Mouse (Mus musculus): ENCODE results near the gene Tex101. TPM values are rescaled to one million over a fixed set of nuclear protein-coding genes. Genes with fewer than 3 reads are reported as not detected.
"Not testable (repeated sequence)": the region's sequence is repeated elsewhere in the genome, so short reads cannot be mapped to it uniquely, and the experiment has no call there.

Tex101 gene
- total and polyA plus RNA-seq, 2 experiments from 2014 or later: not detected

GRCm38 (mm10) chr7:24628685-24629610 lies 47.5 kb downstream of the Tex101 start:
- H3K9ac ChIP-seq (replicated peaks; ENCODE audit: low read length, poor library complexity, severe bottlenecking): peak overlapping the region; percentile 50
- no peaks in the 10 kb centered on the region for H3K27me3 ChIP-seq (ENCODE audit: insufficient read depth, low read length)
- no peaks in the 10 kb centered on the region for H3K9me3 ChIP-seq (ENCODE audit: low read length)
- no peak overlapping the region for H3K27ac ChIP-seq (ENCODE audit: low read depth, low read length)
- no peaks in the 10 kb centered on the region for H3K36me3 ChIP-seq (ENCODE audit: insufficient read depth, low read length)
- peak overlapping the region; percentile 52 for H3K4me2 ChIP-seq (ENCODE audit: low read depth, low read length, poor library complexity, severe bottlenecking)
- WGBS: 9% methylated on average over 32 of the region's 33 CpGs
- peak; percentile 57; the same call in 1 of the 2 replicates for ATAC-seq (ENCODE audit: low FRiP score)
- H3K4me3 ChIP-seq (ENCODE audit: low read depth, low read length): peak overlapping the region; percentile 23
- H3K4me1 ChIP-seq (ENCODE audit: insufficient read depth, low read length): no peaks in the 10 kb centered on the region
- no peak for TF ChIP-seq CTCF (IDR thresholded peaks at IDR 0.05)
- peak; percentile 76 for DNase-seq (ENCODE audit: low spot score)

DNA sequence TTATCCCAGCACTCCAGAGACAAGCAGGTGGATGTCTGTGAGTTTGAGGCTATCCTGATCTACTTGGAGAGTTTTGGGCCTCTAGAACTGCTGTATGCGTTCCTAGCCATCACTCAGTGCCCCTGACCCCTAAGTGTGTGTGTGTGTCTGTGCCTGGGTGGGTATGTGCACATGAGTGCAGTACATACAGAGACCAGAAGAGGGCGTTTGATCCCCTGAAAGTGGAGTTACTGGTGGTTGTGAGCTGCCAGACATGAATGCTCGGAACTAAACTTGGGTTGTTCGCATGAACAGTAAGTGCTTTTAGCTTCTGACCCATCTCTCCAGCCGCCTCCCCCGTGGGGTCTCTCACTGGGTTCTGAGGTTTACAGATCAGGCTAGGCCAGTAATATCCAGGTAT lies 53.5 kb downstream of the Tex101 start:
- DNase-seq (ENCODE audit: low spot score) (no peak), ATAC-seq (ENCODE audit: low FRiP score) (no peak)
- Histone ChIP-seq H3K4me2 (ENCODE audit: low read depth, low read length, poor library complexity, severe bottlenecking) (no peak overlapping the region), H3K4me1 (ENCODE audit: insufficient read depth, low read length) (no peaks in the 10 kb centered on the region), H3K27me3 (ENCODE audit: insufficient read depth, low read length) (no peaks in the 10 kb centered on the region), H3K9ac (replicated peaks; ENCODE audit: low read length, poor library complexity, severe bottlenecking) (no peak overlapping the region), H3K27ac (ENCODE audit: low read depth, low read length) (no peak overlapping the region), H3K4me3 (ENCODE audit: low read depth, low read length) (no peak overlapping the region), H3K9me3 (ENCODE audit: low read length) (no peaks in the 10 kb centered on the region), H3K36me3 (ENCODE audit: insufficient read depth, low read length) (no peaks in the 10 kb centered on the region)
- WGBS: 81% methylated on average over 6 of the region's 6 CpGs
- no peak for TF ChIP-seq CTCF (IDR thresholded peaks at IDR 0.05)

- WGBS: 86% methylated on average over 3 of the region's 3 CpGs
- no peak overlapping the region for H3K4me2 ChIP-seq (ENCODE audit: low read depth, low read length, poor library complexity, severe bottlenecking)
- DNase-seq (ENCODE audit: low spot score) (no peak), ATAC-seq (ENCODE audit: low FRiP score) (no peak)
- H3K27ac ChIP-seq (ENCODE audit: low read depth, low read length): no peak overlapping the region
- peak; percentile 42; the same call in 1 of the 2 replicates for TF ChIP-seq CTCF (IDR thresholded peaks at IDR 0.05)
- no peaks in the 10 kb centered on the region for H3K27me3 ChIP-seq (ENCODE audit: insufficient read depth, low read length)
- H3K9ac ChIP-seq (replicated peaks; ENCODE audit: low read length, poor library complexity, severe bottlenecking): no peak overlapping the region
- H3K4me1 ChIP-seq (ENCODE audit: insufficient read depth, low read length): no peaks in the 10 kb centered on the region
- no peak overlapping the region for H3K4me3 ChIP-seq (ENCODE audit: low read depth, low read length)
- H3K36me3 ChIP-seq (ENCODE audit: insufficient read depth, low read length): no peaks in the 10 kb centered on the region
- no peaks in the 10 kb centered on the region for H3K9me3 ChIP-seq (ENCODE audit: low read length)
Observed at GRCm38 (mm10) chr7:24621193-24621592, 55.3 kb downstream of the Tex101 start.

DNA sequence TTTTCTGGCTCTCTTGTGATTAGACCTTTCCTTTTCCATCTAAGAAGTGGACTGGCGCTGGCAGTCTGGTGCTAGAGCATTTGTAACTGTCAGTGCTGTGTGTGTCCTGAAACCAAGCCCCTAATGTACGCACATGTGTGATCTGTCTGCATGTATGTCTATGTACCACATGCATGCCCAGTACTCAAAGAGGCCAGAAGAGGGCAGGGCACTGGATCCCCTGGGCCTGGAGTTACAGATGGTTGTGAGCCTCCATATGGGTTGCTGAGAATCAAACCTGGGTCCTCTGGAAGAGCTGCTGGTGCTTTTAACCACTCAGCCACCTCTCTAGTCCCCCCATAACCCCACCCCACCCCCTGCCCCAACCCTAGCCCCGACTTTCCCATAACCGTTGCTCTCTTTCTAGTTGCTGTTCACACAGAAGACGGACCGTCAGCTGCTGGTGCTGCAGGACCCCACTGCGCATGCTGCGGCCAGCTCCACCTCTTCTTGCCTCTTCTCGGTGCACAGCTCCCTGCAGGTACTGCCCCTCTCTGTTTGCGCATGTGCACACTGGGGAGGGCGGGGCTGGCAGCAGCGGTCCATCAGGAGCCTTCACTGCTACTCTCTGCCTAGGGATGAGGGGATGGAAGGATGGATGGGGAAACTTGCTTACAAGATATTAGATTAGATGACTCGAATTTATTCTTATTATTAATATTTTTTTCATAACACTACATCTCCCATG lies 56.6 kb downstream of the Tex101 start:
- WGBS: 51% methylated on average over 13 of the region's 13 CpGs

GRCm38 (mm10) chr7:24618374-24618773 lies 58.1 kb downstream of the Tex101 start:
- not testable (repeated sequence) for DNase-seq (ENCODE audit: low spot score); H3K27me3 ChIP-seq (ENCODE audit: insufficient read depth, low read length); H3K4me1 ChIP-seq (ENCODE audit: insufficient read depth, low read length); H3K27ac ChIP-seq (ENCODE audit: low read depth, low read length); H3K4me3 ChIP-seq (ENCODE audit: low read depth, low read length); H3K9me3 ChIP-seq (ENCODE audit: low read length); H3K36me3 ChIP-seq (ENCODE audit: insufficient read depth, low read length); ATAC-seq (ENCODE audit: low FRiP score); H3K4me2 ChIP-seq (ENCODE audit: low read depth, low read length, poor library complexity, severe bottlenecking); H3K9ac ChIP-seq (replicated peaks; ENCODE audit: low read length, poor library complexity, severe bottlenecking)
- WGBS: 93% methylated on average over 7 of the region's 8 CpGs

More for the DNA sequence above, 56.6 kb downstream of the Tex101 start:
- Histone ChIP-seq H3K4me3 (ENCODE audit: low read depth, low read length) (no peak overlapping the region), H3K27me3 (ENCODE audit: insufficient read depth, low read length) (no peaks in the 10 kb centered on the region), H3K4me1 (ENCODE audit: insufficient read depth, low read length) (no peaks in the 10 kb centered on the region), H3K27ac (ENCODE audit: low read depth, low read length) (no peak overlapping the region), H3K9me3 (ENCODE audit: low read length) (no peaks in the 10 kb centered on the region), H3K9ac (replicated peaks; ENCODE audit: low read length, poor library complexity, severe bottlenecking) (no peak overlapping the region), H3K36me3 (ENCODE audit: insufficient read depth, low read length) (no peaks in the 10 kb centered on the region), H3K4me2 (ENCODE audit: low read depth, low read length, poor library complexity, severe bottlenecking) (no peak overlapping the region)
- TF ChIP-seq CTCF (IDR thresholded peaks at IDR 0.05): peak; percentile 29
- ATAC-seq (ENCODE audit: low FRiP score) (no peak), DNase-seq (ENCODE audit: low spot score) (no peak)

Other genes starting within 250 kb of the Tex101 start
- not detected in 2 replicates for gene Irgc1, start 224.4 kb downstream of the Tex101 start, total RNA-seq (2014; rRNA removed)
- gene Irgc1, start 224.4 kb downstream of the Tex101 start, polyA plus RNA-seq (2015; fragmentation: Nextera tagmentation; extraction: Ambion mirVana): not detected in 2 replicates
- gene Plaur, start 214.2 kb downstream of the Tex101 start, total RNA-seq (2014; rRNA removed): 1.4 and 3.7 TPM in 2 replicates
- 0.93 and 1.1 TPM in 2 replicates for gene Plaur, start 214.2 kb downstream of the Tex101 start, polyA plus RNA-seq (2015; fragmentation: Nextera tagmentation; extraction: Ambion mirVana)
- gene Cadm4, start 194.7 kb downstream of the Tex101 start, total RNA-seq (2014; rRNA removed): 342 and 354 TPM in 2 replicates
- gene Cadm4, start 194.7 kb downstream of the Tex101 start, polyA plus RNA-seq (2015; fragmentation: Nextera tagmentation; extraction: Ambion mirVana): 82.0 and 88.1 TPM in 2 replicates
- 209 and 214 TPM in 2 replicates for gene Zfp428, start 169.7 kb downstream of the Tex101 start, total RNA-seq (2014; rRNA removed)
- 297 and 314 TPM in 2 replicates for gene Zfp428, start 169.7 kb downstream of the Tex101 start, polyA plus RNA-seq (2015; fragmentation: Nextera tagmentation; extraction: Ambion mirVana)
- gene AC161166.1, start 164.2 kb downstream of the Tex101 start, total RNA-seq (2014; rRNA removed): not detected in 2 replicates
- 0.47 and 0.78 TPM in 2 replicates for gene AC161166.1, start 164.2 kb downstream of the Tex101 start, polyA plus RNA-seq (2015; fragmentation: Nextera tagmentation; extraction: Ambion mirVana)
- gene Irgq, start 146.0 kb downstream of the Tex101 start, total RNA-seq (2014; rRNA removed): 115 and 119 TPM in 2 replicates
- gene Irgq, start 146.0 kb downstream of the Tex101 start, polyA plus RNA-seq (2015; fragmentation: Nextera tagmentation; extraction: Ambion mirVana): 21.8 and 23.9 TPM in 2 replicates
- not detected in 2 replicates for gene Pinlyp, start 130.6 kb downstream of the Tex101 start, total RNA-seq (2014; rRNA removed)
- not detected in 2 replicates for gene Pinlyp, start 130.6 kb downstream of the Tex101 start, polyA plus RNA-seq (2015; fragmentation: Nextera tagmentation; extraction: Ambion mirVana)
- 44.6 and 51.8 TPM in 2 replicates for gene Xrcc1, start 130.4 kb downstream of the Tex101 start, total RNA-seq (2014; rRNA removed)
- gene Xrcc1, start 130.4 kb downstream of the Tex101 start, polyA plus RNA-seq (2015; fragmentation: Nextera tagmentation; extraction: Ambion mirVana): 41.9 and 43.3 TPM in 2 replicates
- 32.2 and 33.4 TPM in 2 replicates for gene Ethe1, start 89.1 kb downstream of the Tex101 start, total RNA-seq (2014; rRNA removed)
- 31.3 and 31.6 TPM in 2 replicates for gene Ethe1, start 89.1 kb downstream of the Tex101 start, polyA plus RNA-seq (2015; fragmentation: Nextera tagmentation; extraction: Ambion mirVana)
- 2.3 and 3.2 TPM in 2 replicates for gene Zfp575, start 89.0 kb downstream of the Tex101 start, total RNA-seq (2014; rRNA removed)
- gene Zfp575, start 89.0 kb downstream of the Tex101 start, polyA plus RNA-seq (2015; fragmentation: Nextera tagmentation; extraction: Ambion mirVana): 28.3 and 29.5 TPM in 2 replicates
- 0.11 and 0.14 TPM in 2 replicates for gene Phldb3, start 65.9 kb downstream of the Tex101 start, total RNA-seq (2014; rRNA removed)
- not detected in 2 replicates for gene Phldb3, start 65.9 kb downstream of the Tex101 start, polyA plus RNA-seq (2015; fragmentation: Nextera tagmentation; extraction: Ambion mirVana)
- 0.99 and 1.5 TPM in 2 replicates for gene Lypd3, start 40.1 kb downstream of the Tex101 start, total RNA-seq (2014; rRNA removed)
- 1.8 and 2.2 TPM in 2 replicates for gene Lypd3, start 40.1 kb downstream of the Tex101 start, polyA plus RNA-seq (2015; fragmentation: Nextera tagmentation; extraction: Ambion mirVana)
- not detected in 2 replicates for gene BC049730, start 32.6 kb upstream of the Tex101 start, total RNA-seq (2014; rRNA removed)
- not detected in 2 replicates for gene BC049730, start 32.6 kb upstream of the Tex101 start, polyA plus RNA-seq (2015; fragmentation: Nextera tagmentation; extraction: Ambion mirVana)
- not detected in 2 replicates for gene Gm4763, start 50.2 kb upstream of the Tex101 start, total RNA-seq (2014; rRNA removed)
- not detected in 2 replicates for gene Gm4763, start 50.2 kb upstream of the Tex101 start, polyA plus RNA-seq (2015; fragmentation: Nextera tagmentation; extraction: Ambion mirVana)
- 0.16 and 1.0 TPM in 2 replicates for gene Cd177, start 83.6 kb upstream of the Tex101 start, total RNA-seq (2014; rRNA removed)
- 0.37 and 0.47 TPM in 2 replicates for gene Cd177, start 83.6 kb upstream of the Tex101 start, polyA plus RNA-seq (2015; fragmentation: Nextera tagmentation; extraction: Ambion mirVana)
- 0.33 TPM in 1 of 2 replicates, not detected in the other for gene Ceacam10, start 100.5 kb upstream of the Tex101 start, total RNA-seq (2014; rRNA removed)
- gene Ceacam10, start 100.5 kb upstream of the Tex101 start, polyA plus RNA-seq (2015; fragmentation: Nextera tagmentation; extraction: Ambion mirVana): 0.43 and 0.63 TPM in 2 replicates
- gene Gm9844, start 185.5 kb upstream of the Tex101 start, total RNA-seq (2014; rRNA removed): 5.9 and 13.5 TPM in 2 replicates
- 33.2 and 44.4 TPM in 2 replicates for gene Gm9844, start 185.5 kb upstream of the Tex101 start, polyA plus RNA-seq (2015; fragmentation: Nextera tagmentation; extraction: Ambion mirVana)
- gene Lypd4, start 193.3 kb upstream of the Tex101 start, total RNA-seq (2014; rRNA removed): 0.19 TPM in 1 of 2 replicates, not detected in the other
- gene Lypd4, start 193.3 kb upstream of the Tex101 start, polyA plus RNA-seq (2015; fragmentation: Nextera tagmentation; extraction: Ambion mirVana): 0.16 and 0.28 TPM in 2 replicates
- gene Dmrtc2, start 193.4 kb upstream of the Tex101 start, total RNA-seq (2014; rRNA removed): 0.11 TPM in 1 of 2 replicates, not detected in the other
- gene Dmrtc2, start 193.4 kb upstream of the Tex101 start, polyA plus RNA-seq (2015; fragmentation: Nextera tagmentation; extraction: Ambion mirVana): 0.31 and 0.70 TPM in 2 replicates
- gene Rps19, start 207.7 kb upstream of the Tex101 start, total RNA-seq (2014; rRNA removed): 364 and 448 TPM in 2 replicates
- gene Rps19, start 207.7 kb upstream of the Tex101 start, polyA plus RNA-seq (2015; fragmentation: Nextera tagmentation; extraction: Ambion mirVana): 1,202 and 1,286 TPM in 2 replicates
- gene Cd79a, start 220.7 kb upstream of the Tex101 start, total RNA-seq (2014; rRNA removed): 0.27 and 0.42 TPM in 2 replicates
- gene Cd79a, start 220.7 kb upstream of the Tex101 start, polyA plus RNA-seq (2015; fragmentation: Nextera tagmentation; extraction: Ambion mirVana): 0.82 and 0.85 TPM in 2 replicates
- 19.1 and 27.5 TPM in 2 replicates for gene Arhgef1, start 226.2 kb upstream of the Tex101 start, total RNA-seq (2014; rRNA removed)
- gene Arhgef1, start 226.2 kb upstream of the Tex101 start, polyA plus RNA-seq (2015; fragmentation: Nextera tagmentation; extraction: Ambion mirVana): 29.0 and 33.0 TPM in 2 replicates